Mouse (Mus musculus) midbrain, embryonic 16.5 days (tissue): ENCODE measurements around the gene Wipf3. TPM values are rescaled to one million over a fixed set of nuclear protein-coding genes. Genes with fewer than 3 reads are reported as not detected.
A peak's percentile ranks its signal among the peaks of the same experiment; 100 is the strongest.

ENCODE experiments used
- ATAC-seq: fragments of 200-750 bp; cut with Nextera tagmentation; 2 replicates; pipeline ENCODE4 v1.8.0; 2017; ENCODE audit warnings: moderate TSS enrichment
- H3K27ac ChIP-seq: fragments of 300-500 bp; sonication (generic); 2 replicates; pipeline ENCODE4 v1.5.1; 2014; ENCODE audit warnings: mild to moderate bottlenecking, low read length, mixed read lengths
- H3K27me3 ChIP-seq: fragments of 300-500 bp; sonication (generic); 2 replicates; pipeline ENCODE4 v1.6.1; 2014; ENCODE audit warnings: low read depth, low read length, mixed read lengths; ENCODE audit not compliant: control insufficient read depth, insufficient read depth
- H3K36me3 ChIP-seq: fragments of 300-500 bp; sonication (generic); 2 replicates; pipeline ENCODE4 v1.6.1; 2014; ENCODE audit warnings: mild to moderate bottlenecking, low read length, moderate library complexity, mixed read lengths; ENCODE audit not compliant: control insufficient read depth, insufficient read depth
- H3K4me1 ChIP-seq: fragments of 300-500 bp; sonication (generic); 2 replicates; pipeline ENCODE4 v1.6.1; 2014; ENCODE audit warnings: mild to moderate bottlenecking, low read length, mixed read lengths; ENCODE audit not compliant: control insufficient read depth, insufficient read depth
- H3K4me2 ChIP-seq: fragments of 300-500 bp; sonication (generic); 2 replicates; pipeline ENCODE4 v1.6.1; 2014; ENCODE audit warnings: mild to moderate bottlenecking, low read length, mixed read lengths
- H3K4me3 ChIP-seq: fragments of 300-500 bp; sonication (generic); 2 replicates; pipeline ENCODE4 v1.5.1; 2014; ENCODE audit warnings: low read depth, mild to moderate bottlenecking, low read length, moderate library complexity, mixed read lengths
- H3K9ac ChIP-seq: fragments of 300-500 bp; sonication (generic); 2 replicates; pipeline ENCODE4 v1.6.1; 2014; ENCODE audit warnings: low read depth, low read length, mixed read lengths
- H3K9me3 ChIP-seq: fragments of 300-500 bp; sonication (generic); replicated peaks from 2 replicates; pipeline ENCODE4 v1.6.1; 2014; ENCODE audit warnings: mild to moderate bottlenecking, low read length, mixed read lengths; ENCODE audit not compliant: control insufficient read depth, poor library complexity, severe bottlenecking
- WGBS: fragments of 180-500 bp; shearing (Covaris S2); extraction: QIAGEN DNeasy Blood & Tissue Kit; methylation state at CpG from one replicate; pipeline ENCODE4 v1.1.7; 2014; 5-methylcytosine and 5-hydroxymethylcytosine counted together
- polyA plus RNA-seq: library from polyadenylated mRNA; unstranded; fragments of >200 nt; fragmentation: Nextera tagmentation; extraction: Ambion mirVana; gene quantifications from 2 replicates; pipeline ENCODE4 v1.2.1, GENCODE M21; 2015

Wipf3 gene
- polyA plus RNA-seq, 1 experiment from 2014 or later, result 3.6 TPM

DNA sequence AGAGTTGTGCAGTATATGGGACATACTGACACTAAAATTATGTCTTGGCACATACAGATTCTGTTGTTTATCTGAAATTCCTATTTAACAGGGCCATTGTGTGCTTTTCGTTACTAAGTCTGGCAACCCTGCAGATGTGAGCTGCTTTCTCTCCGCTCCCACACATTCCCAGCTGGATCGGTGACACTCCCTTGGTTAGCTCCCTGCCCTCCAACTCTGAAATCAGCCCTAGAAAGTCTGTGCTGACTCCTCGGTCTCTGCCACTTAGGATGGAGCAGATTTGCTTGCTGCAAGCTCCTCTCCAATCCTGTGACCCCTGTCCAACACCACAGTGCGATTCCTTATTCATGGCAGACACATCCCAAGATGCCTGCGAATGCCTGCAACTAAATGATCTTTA is 35.5 kb upstream of the Wipf3 start:
- WGBS, result 84% methylated on average over 6 of the region's 6 CpGs
- H3K4me2 ChIP-seq, result no peak overlapping the region

GRCm38 (mm10) chr6:54399194-54399923 is 30.0 kb upstream of the Wipf3 start:
- H3K4me3 ChIP-seq, result no peak overlapping the region
- ATAC-seq, result no peak
- no peak overlapping the region for H3K4me2 ChIP-seq
- no peaks in the 10 kb centered on the region for H3K36me3 ChIP-seq
- H3K9me3 ChIP-seq, result no peaks in the 10 kb centered on the region
- H3K4me1 ChIP-seq, result peaks cover 4% of the 10 kb centered on the region; the same call in 1 of the 2 replicates
- H3K27me3 ChIP-seq, result no peaks in the 10 kb centered on the region
- H3K27ac ChIP-seq, result 0 out of 2 replicates have a peak overlapping the region, but pooled peaks have one; percentile 17
- WGBS, result 38% methylated on average over 11 of the region's 11 CpGs
- 0 out of 2 replicates have a peak overlapping the region, but pooled peaks have one; percentile 14 for H3K9ac ChIP-seq

More for the DNA sequence above, 35.5 kb upstream of the Wipf3 start:
- Histone ChIP-seq H3K9me3 (no peaks in the 10 kb centered on the region), H3K9ac (no peak overlapping the region), H3K4me3 (no peak overlapping the region), H3K4me1 (no peaks in the 10 kb centered on the region; the same call in 1 of the 2 replicates), H3K27ac (no peak overlapping the region), H3K36me3 (no peaks in the 10 kb centered on the region), H3K27me3 (no peaks in the 10 kb centered on the region)
- ATAC-seq, result no peak

DNA sequence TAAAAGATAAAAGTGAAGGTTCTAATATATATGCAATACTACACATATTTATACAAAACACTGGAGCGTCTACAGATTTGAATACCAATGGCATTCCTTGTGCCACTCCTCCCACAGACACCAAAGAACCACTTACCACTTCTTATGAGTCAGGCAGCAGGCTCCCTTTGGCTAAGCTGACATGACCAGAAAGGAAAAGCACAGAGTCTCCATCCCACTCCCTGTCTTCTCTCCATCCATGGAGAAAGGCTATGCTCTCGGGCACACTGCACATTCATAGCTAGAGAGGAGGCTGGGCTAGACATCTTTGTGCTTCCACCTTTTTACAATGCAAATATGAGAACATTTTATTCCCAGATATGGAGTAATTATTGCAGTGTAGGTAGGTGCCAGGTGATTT is 27.9 kb upstream of the Wipf3 start:
- peaks cover 4% of the 10 kb centered on the region; the same call in 1 of the 2 replicates for H3K4me1 ChIP-seq
- H3K9me3 ChIP-seq, result no peaks in the 10 kb centered on the region
- no peak for ATAC-seq
- H3K9ac ChIP-seq, result no peak overlapping the region
- no peak overlapping the region for H3K4me3 ChIP-seq
- H3K4me2 ChIP-seq, result no peak overlapping the region
- no peaks in the 10 kb centered on the region for H3K27me3 ChIP-seq
- WGBS, result 70% methylated on average over 2 of the region's 2 CpGs
- no peaks in the 10 kb centered on the region for H3K36me3 ChIP-seq
- H3K27ac ChIP-seq, result no peak overlapping the region

DNA sequence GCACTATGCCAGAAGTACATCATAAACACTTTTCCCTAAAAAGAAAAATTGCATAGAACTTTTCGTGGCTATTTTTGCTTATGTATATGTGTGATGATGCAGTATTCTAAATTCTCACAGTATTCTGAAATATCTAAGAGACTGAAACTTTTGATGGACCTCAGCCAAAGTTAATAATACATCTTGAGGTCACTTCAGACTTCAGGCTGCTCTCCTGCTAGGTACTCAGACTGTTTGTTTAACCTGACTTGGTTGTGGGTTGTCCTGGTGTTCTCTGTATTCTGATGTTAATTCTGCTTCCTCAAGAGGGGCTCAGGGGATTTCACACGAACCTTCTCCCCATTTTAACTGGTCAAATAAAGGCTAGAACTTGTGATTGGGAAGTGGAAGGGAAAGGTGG is 24.5 kb upstream of the Wipf3 start:
- WGBS, result 55% methylated on average over 2 of the region's 2 CpGs
- no peak for ATAC-seq
- no peak overlapping the region for H3K4me3 ChIP-seq
- H3K4me1 ChIP-seq, result no peaks in the 10 kb centered on the region
- H3K27ac ChIP-seq, result no peak overlapping the region
- H3K36me3 ChIP-seq, result no peaks in the 10 kb centered on the region
- H3K4me2 ChIP-seq, result no peak overlapping the region
- H3K9ac ChIP-seq, result no peak overlapping the region
- H3K27me3 ChIP-seq, result no peaks in the 10 kb centered on the region
- H3K9me3 ChIP-seq, result no peaks in the 10 kb centered on the region

DNA sequence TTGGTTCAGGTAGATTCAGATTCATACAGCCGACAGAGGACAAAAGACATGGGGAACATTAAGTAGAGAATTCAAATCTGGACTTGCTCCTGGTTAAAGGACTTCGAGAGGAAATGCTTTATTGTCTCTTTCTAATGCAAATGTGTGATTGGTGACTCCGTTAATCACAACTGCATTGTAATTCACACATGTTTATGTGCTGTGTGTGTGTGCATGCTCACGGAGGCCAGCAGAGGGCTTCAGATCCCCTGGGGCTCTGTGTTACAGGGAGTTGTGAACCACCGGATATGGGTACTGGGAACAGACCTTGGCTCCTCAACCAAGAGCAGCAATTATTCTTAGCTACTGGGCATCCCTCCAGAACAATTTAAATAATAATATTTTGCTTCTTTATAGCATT is 23.3 kb upstream of the Wipf3 start:
- Histone ChIP-seq H3K27ac (no peak overlapping the region), H3K9ac (no peak overlapping the region), H3K4me1 (no peaks in the 10 kb centered on the region), H3K36me3 (no peaks in the 10 kb centered on the region), H3K27me3 (no peaks in the 10 kb centered on the region), H3K4me2 (no peak overlapping the region), H3K4me3 (no peak overlapping the region), H3K9me3 (no peaks in the 10 kb centered on the region)
- no peak for ATAC-seq
- WGBS, result 84% methylated on average over 5 of the region's 5 CpGs

GRCm38 (mm10) chr6:54409271-54409670 is 20.1 kb upstream of the Wipf3 start:
- no peak overlapping the region for H3K27ac ChIP-seq
- ATAC-seq, result no peak
- WGBS, result 54% methylated on average over 6 of the region's 6 CpGs
- no peak overlapping the region for H3K4me2 ChIP-seq
- H3K4me3 ChIP-seq, result no peak overlapping the region
- no peak overlapping the region for H3K9ac ChIP-seq
- no peaks in the 10 kb centered on the region for H3K27me3 ChIP-seq
- no peaks in the 10 kb centered on the region for H3K4me1 ChIP-seq
- no peaks in the 10 kb centered on the region for H3K9me3 ChIP-seq
- H3K36me3 ChIP-seq, result no peaks in the 10 kb centered on the region

DNA sequence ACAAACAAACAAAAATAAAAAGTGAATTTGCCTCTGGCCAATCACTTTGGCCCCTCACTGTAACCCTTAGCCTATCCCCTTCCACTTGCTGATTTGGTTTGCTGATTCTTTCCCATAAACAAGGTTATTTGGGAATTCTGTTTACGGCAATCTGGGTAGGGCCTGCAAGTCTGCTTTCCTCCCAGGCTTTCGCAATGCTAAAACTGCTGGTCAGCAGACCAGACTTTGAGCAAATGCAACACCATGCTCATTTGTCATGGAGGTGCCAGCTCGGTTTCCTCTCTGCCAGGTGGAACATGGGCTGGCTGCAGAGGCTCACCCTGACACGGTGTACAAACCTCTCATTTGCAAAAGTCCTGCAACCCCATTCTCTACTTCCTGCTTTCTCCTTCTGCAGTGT is 19.0 kb upstream of the Wipf3 start:
- 94% methylated on average over 4 of the region's 4 CpGs for WGBS

GRCm38 (mm10) chr6:54411591-54411990 is 17.8 kb upstream of the Wipf3 start:
- Histone ChIP-seq H3K4me3 (no peak overlapping the region), H3K27me3 (no peaks in the 10 kb centered on the region), H3K36me3 (no peaks in the 10 kb centered on the region), H3K9me3 (no peaks in the 10 kb centered on the region), H3K9ac (no peak overlapping the region), H3K4me1 (no peaks in the 10 kb centered on the region), H3K4me2 (no peak overlapping the region), H3K27ac (no peak overlapping the region)
- ATAC-seq, result no peak
- 75% methylated on average over 8 of the region's 8 CpGs for WGBS

More for the DNA sequence above, 19.0 kb upstream of the Wipf3 start:
- no peak overlapping the region for H3K4me3 ChIP-seq
- no peak overlapping the region for H3K9ac ChIP-seq
- H3K27ac ChIP-seq, result no peak overlapping the region
- no peak for ATAC-seq
- H3K27me3 ChIP-seq, result no peaks in the 10 kb centered on the region
- H3K36me3 ChIP-seq, result no peaks in the 10 kb centered on the region
- H3K4me1 ChIP-seq, result no peaks in the 10 kb centered on the region
- H3K9me3 ChIP-seq, result no peaks in the 10 kb centered on the region
- H3K4me2 ChIP-seq, result no peak overlapping the region

- Histone ChIP-seq H3K36me3 (no peaks in the 10 kb centered on the region), H3K9ac (no peak overlapping the region), H3K27me3 (no peaks in the 10 kb centered on the region), H3K4me1 (no peaks in the 10 kb centered on the region), H3K4me3 (no peak overlapping the region), H3K9me3 (no peaks in the 10 kb centered on the region), H3K27ac (no peak overlapping the region), H3K4me2 (no peak overlapping the region)
- 94% methylated on average over 7 of the region's 7 CpGs for WGBS
- no peak for ATAC-seq
Observed at GRCm38 (mm10) chr6:54412879-54413278, 16.5 kb upstream of the Wipf3 start.
